Mouse (Mus musculus) hindbrain, embryonic 14.5 days (tissue): Measurements from ENCODE around the gene Tas2r129. TPM values are rescaled to one million over a fixed set of nuclear protein-coding genes. Genes with fewer than 3 reads are reported as not detected.
"Not testable (repeated sequence)": the region's sequence is repeated elsewhere in the genome, so short reads cannot be mapped to it uniquely, and the experiment has no call there.

Source experiments
- ATAC-seq: fragments of 200-750 bp; cut with Nextera tagmentation; 2 replicates; pipeline ENCODE4 v1.8.0; 2017; ENCODE audit warnings: moderate number of reproducible peaks, mild to moderate bottlenecking, moderate TSS enrichment, moderate library complexity; ENCODE audit not compliant: low FRiP score
- DNase-seq: peaks from one replicate; pipeline ENCODE4 v3.0.0-alpha.2; 2015; ENCODE audit warnings: low spot score
- H3K27ac ChIP-seq: fragments of 300-500 bp; sonication (generic); 2 replicates; pipeline ENCODE4 v1.5.1; 2014; ENCODE audit warnings: mild to moderate bottlenecking, moderate library complexity
- H3K27me3 ChIP-seq: fragments of 300-500 bp; sonication (generic); 2 replicates; pipeline ENCODE4 v1.6.1; 2014; ENCODE audit warnings: mild to moderate bottlenecking, low read length, mixed read lengths; ENCODE audit not compliant: control insufficient read depth, insufficient read depth
- H3K36me3 ChIP-seq: fragments of 300-500 bp; sonication (generic); replicated peaks from 2 replicates; pipeline ENCODE4 v1.6.1; 2014; ENCODE audit not compliant: control insufficient read depth, insufficient read depth
- H3K4me1 ChIP-seq: fragments of 300-500 bp; sonication (generic); replicated peaks from 2 replicates; pipeline ENCODE4 v1.6.1; 2014; ENCODE audit warnings: antibody characterized with exemption, low read length, mixed read lengths; ENCODE audit not compliant: control insufficient read depth, insufficient read depth
- H3K4me2 ChIP-seq: fragments of 300-500 bp; sonication (generic); replicated peaks from 2 replicates; pipeline ENCODE4 v1.6.1; 2014; ENCODE audit warnings: mild to moderate bottlenecking, moderate library complexity
- H3K4me3 ChIP-seq: fragments of 300-500 bp; sonication (generic); replicated peaks from 2 replicates; pipeline ENCODE4 v1.5.1; 2014; ENCODE audit warnings: mild to moderate bottlenecking, low read length
- H3K9ac ChIP-seq: fragments of 300-500 bp; sonication (generic); 2 replicates; pipeline ENCODE4 v1.6.1; 2014
- H3K9me3 ChIP-seq: fragments of 300-500 bp; sonication (generic); 2 replicates; pipeline ENCODE4 v1.6.1; 2016; ENCODE audit warnings: low read length; ENCODE audit not compliant: control insufficient read depth
- WGBS: fragments of 180-500 bp; shearing (Covaris S2); extraction: QIAGEN DNeasy Blood & Tissue Kit; methylation state at CpG from one replicate; pipeline ENCODE4 v1.1.7; 2014; 5-methylcytosine and 5-hydroxymethylcytosine counted together
- polyA plus RNA-seq: library from polyadenylated mRNA; unstranded; fragments of >200 nt; fragmentation: Nextera tagmentation; extraction: Ambion mirVana; gene quantifications from 2 replicates; pipeline ENCODE4 v1.2.1, GENCODE M21; 2014

Tas2r129 gene
- polyA plus RNA-seq, result not detected in 2 replicates

- 83% methylated on average over 2 of the region's 2 CpGs for WGBS
- Histone ChIP-seq H3K4me1 (no peaks in the 10 kb centered on the region), H3K27me3 (no peaks in the 10 kb centered on the region), H3K9ac (no peak within 1 kb of the TSS), H3K27ac (no peak within 1 kb of the TSS), H3K9me3 (no peaks in the 10 kb centered on the region), H3K4me2 (no peak within 1 kb of the TSS), H3K36me3 (no peaks in the 10 kb centered on the region), H3K4me3 (no peak within 1 kb of the TSS)
- ATAC-seq, result no peak
- DNase-seq, result no peak
These were observed at the start of gene Tas2r129 for GRCm38 (mm10) chr6:132950802-132951201. Gene Tas2r129 (plus strand): TSS chr6:132951102.

DNA sequence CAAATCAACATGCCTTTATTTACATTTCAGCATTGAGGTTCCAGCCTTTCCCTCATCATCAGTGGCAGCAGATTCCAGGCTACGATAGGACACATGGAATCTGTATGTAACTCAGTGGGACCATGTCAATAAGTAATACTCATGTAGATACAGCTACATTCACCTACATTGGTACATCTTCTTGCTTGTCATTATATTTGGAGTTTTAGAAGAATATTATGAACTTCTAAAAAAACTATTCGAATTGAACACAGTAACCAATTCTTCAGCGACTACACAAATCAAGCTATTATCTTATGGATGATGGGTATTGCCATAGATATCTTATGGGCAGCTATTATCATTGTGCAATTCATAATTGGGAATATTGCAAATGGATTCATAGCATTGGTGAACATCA, 41.6 kb upstream of the Tas2r129 start, which contains the start of gene Tas2r125:
Gene Tas2r125 (plus strand): TSS at position 301 of the 400 bp plus-strand sequence.
- 85% methylated on average over 3 of the region's 3 CpGs for WGBS

GRCm38 (mm10) chr6:132941376-132941775, 9.5 kb upstream of the Tas2r129 start:
- H3K36me3 ChIP-seq, H3K4me2 ChIP-seq, H3K27me3 ChIP-seq, DNase-seq, H3K9me3 ChIP-seq, H3K4me3 ChIP-seq, ATAC-seq, H3K27ac ChIP-seq, H3K4me1 ChIP-seq, H3K9ac ChIP-seq: not testable (repeated sequence)

More for the DNA sequence above, 41.6 kb upstream of the Tas2r129 start, which contains the start of gene Tas2r125:
- no peaks in the 10 kb centered on the region for H3K36me3 ChIP-seq
- H3K9ac ChIP-seq, result no peak within 1 kb of the TSS
- H3K27ac ChIP-seq, result no peak within 1 kb of the TSS
- H3K9me3 ChIP-seq, result no peaks in the 10 kb centered on the region
- H3K27me3 ChIP-seq, result no peaks in the 10 kb centered on the region
- DNase-seq (no peak), ATAC-seq (no peak)
- no peak within 1 kb of the TSS for H3K4me2 ChIP-seq
- H3K4me3 ChIP-seq, result no peak within 1 kb of the TSS
- no peaks in the 10 kb centered on the region for H3K4me1 ChIP-seq

DNA sequence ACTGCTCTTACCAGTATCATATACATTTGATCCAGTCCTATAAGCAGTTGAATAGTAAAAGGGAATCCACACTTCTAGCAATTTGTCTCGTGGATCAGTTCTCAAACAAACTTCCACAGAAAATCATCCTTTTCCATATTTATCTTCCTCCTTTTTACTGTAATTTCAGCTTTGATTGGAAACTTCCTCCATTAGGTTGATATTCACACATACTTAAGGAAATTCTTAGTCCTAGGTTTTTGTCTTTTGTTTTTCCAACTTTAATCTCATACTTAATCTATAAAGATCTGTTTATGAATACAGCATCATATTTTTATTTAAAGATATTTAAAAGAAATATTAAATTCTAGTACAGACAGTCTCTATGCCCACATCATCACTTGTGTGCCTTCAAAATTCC, 6.9 kb downstream of the Tas2r129 start, which contains the start of gene Tas2r131:
Gene Tas2r131 (minus strand): TSS at position 101 of the 400 bp plus-strand sequence.
- WGBS, result 71% methylated on average over 1 of the region's 1 CpGs
- H3K36me3 ChIP-seq, result no peaks in the 10 kb centered on the region
- no peaks in the 10 kb centered on the region for H3K4me1 ChIP-seq

GRCm38 (mm10) chr6:132980865-132981264, 30.0 kb downstream of the Tas2r129 start, which contains the start of gene Tas2r109:
Gene Tas2r109 (minus strand): TSS chr6:132980965.
- Histone ChIP-seq H3K27ac (no peak within 1 kb of the TSS), H3K4me1 (no peaks in the 10 kb centered on the region), H3K27me3 (no peaks in the 10 kb centered on the region), H3K36me3 (no peaks in the 10 kb centered on the region), H3K4me3 (no peak within 1 kb of the TSS), H3K9ac (no peak within 1 kb of the TSS), H3K9me3 (no peaks in the 10 kb centered on the region), H3K4me2 (no peak within 1 kb of the TSS)
- 82% methylated on average over 2 of the region's 2 CpGs for WGBS
- ATAC-seq (no peak), DNase-seq (no peak)

More for the DNA sequence above, 6.9 kb downstream of the Tas2r129 start, which contains the start of gene Tas2r131:
- Histone ChIP-seq H3K4me3 (no peak within 1 kb of the TSS), H3K9ac (no peak within 1 kb of the TSS), H3K27me3 (no peaks in the 10 kb centered on the region), H3K27ac (no peak within 1 kb of the TSS), H3K9me3 (no peaks in the 10 kb centered on the region), H3K4me2 (no peak within 1 kb of the TSS)
- DNase-seq, result no peak
- ATAC-seq, result no peak

Other genes starting within 250 kb of the Tas2r129 start
- not detected in 2 replicates for gene Tas2r122, start 239.2 kb upstream of the Tas2r129 start, polyA plus RNA-seq
- gene Tas2r115, start 213.1 kb upstream of the Tas2r129 start, polyA plus RNA-seq, result not detected in 2 replicates
- not detected in 2 replicates for gene Tas2r124, start 196.4 kb upstream of the Tas2r129 start, polyA plus RNA-seq
- not detected in 2 replicates for gene Tas2r102, start 189.0 kb upstream of the Tas2r129 start, polyA plus RNA-seq
- not detected in 2 replicates for gene Tas2r136, start 172.9 kb upstream of the Tas2r129 start, polyA plus RNA-seq
- gene Tas2r117, start 148.3 kb upstream of the Tas2r129 start, polyA plus RNA-seq, result not detected in 2 replicates
- gene Tas2r123, start 104.0 kb upstream of the Tas2r129 start, polyA plus RNA-seq, result not detected in 2 replicates
- gene Tas2r116, start 95.7 kb upstream of the Tas2r129 start, polyA plus RNA-seq, result not detected in 2 replicates
- not detected in 2 replicates for gene Tas2r110, start 83.1 kb upstream of the Tas2r129 start, polyA plus RNA-seq
- gene Tas2r113, start 58.1 kb upstream of the Tas2r129 start, polyA plus RNA-seq, result not detected in 2 replicates
- not detected in 2 replicates for gene Tas2r125, start 41.5 kb upstream of the Tas2r129 start, polyA plus RNA-seq
- gene Tas2r131, start 6.8 kb downstream of the Tas2r129 start, polyA plus RNA-seq, result not detected in 2 replicates
- not detected in 2 replicates for gene Tas2r109, start 29.9 kb downstream of the Tas2r129 start, polyA plus RNA-seq
- not detected in 2 replicates for gene Tas2r103, start 86.0 kb downstream of the Tas2r129 start, polyA plus RNA-seq
- gene Tas2r140, start 104.7 kb downstream of the Tas2r129 start, polyA plus RNA-seq, result not detected in 2 replicates
- 113 and 117 TPM in 2 replicates for gene Smim10l1, start 153.8 kb downstream of the Tas2r129 start, polyA plus RNA-seq